Mouse (Mus musculus): ENCODE measurements around the gene Kirrel3. TPM values are rescaled to one million over a fixed set of nuclear protein-coding genes. Genes with fewer than 3 reads are reported as not detected.

Gene Kirrel3
- polyA plus RNA-seq, 1 experiment = not detected

DNA sequence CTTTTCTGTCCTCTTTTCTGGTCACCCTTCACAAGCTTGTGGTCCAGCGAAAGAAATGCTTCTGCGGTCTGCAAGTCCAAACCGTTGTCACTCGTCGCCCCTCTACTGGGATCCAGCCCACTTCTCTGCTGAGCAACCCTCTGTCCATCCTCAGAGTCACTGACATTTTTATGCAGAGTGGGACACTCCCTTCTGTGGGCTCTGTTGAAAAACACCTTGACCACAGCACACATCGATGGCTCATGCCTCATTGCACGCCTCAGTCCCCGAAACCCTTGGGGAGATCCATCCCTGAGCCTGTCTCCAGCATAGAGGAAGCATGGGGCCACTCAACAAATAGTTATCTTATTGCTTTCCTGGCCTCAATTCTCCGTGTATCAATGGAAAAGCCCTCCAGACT lies 73.4 kb downstream of the Kirrel3 start:
- TF ChIP-seq GATA1 (IDR thresholded peaks at IDR 0.05; ENCODE audit: low read length) = no peak

DNA sequence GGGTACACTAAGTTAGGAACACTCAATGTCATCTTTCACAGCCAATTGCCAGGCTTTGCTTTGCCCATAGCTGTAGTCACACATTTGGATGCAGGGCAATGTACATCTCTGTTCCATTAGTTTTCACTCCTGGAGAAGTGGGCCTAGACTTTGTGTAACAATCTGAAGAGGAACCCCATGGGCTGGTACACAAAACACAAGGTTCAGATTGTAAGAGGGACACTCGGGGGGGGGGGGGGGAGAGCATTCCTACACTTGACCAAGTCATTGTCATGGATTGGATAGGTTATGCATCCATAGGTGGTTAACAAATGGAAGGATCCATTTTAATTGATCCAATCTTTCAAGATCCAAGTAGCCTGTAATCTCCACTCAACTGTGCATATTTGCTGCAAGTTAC lies 75.6 kb downstream of the Kirrel3 start:
- no peak for TF ChIP-seq GATA1 (IDR thresholded peaks at IDR 0.05; ENCODE audit: low read length)

DNA sequence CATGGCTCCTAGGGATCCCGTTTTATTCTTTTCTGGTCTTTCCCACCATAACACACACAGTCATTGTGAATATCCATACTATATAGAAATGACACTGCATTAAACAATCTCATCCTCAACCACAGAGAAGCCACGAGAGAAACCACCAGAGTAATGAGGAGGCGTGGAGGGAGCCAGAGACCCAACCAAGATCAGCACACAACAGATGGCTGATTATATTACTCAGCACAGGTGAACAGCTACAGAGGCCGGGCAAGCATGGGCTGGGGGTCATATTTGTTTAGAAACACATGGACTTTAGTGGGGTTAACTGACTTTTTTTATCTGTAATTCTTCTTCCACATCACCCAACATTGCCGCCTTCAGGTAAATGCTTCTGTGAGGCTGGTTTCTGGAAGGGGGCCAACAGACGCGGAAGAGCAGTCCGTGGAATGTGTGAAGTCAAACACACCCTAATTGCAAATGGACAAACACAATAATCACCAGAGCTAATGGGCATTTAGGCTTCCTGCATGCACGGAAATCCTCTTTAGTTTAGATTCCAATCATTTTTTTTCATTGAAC lies 76.8 kb downstream of the Kirrel3 start:
- TF ChIP-seq GATA1 (IDR thresholded peaks at IDR 0.05; ENCODE audit: low read length) = no peak

DNA sequence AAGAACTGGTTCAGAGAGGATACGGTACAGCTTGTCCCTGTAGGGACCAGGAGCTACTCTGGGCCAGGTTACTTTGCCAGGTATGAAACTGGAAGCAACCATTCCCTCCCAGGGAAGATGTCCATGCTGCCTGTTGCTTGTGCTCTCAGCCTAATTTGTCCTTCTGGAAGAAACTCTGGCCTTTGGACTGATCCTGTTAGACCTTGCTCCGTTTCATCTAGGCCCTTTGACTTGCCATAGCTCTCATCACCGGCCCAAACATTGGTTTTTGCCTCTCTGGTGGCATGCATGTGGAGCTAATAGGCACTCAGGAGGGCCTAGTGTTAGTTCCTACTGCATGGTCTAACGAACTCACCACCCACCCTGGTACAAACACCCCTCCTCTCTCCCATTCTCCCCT lies 88.2 kb downstream of the Kirrel3 start:
- no peak for TF ChIP-seq GATA1 (IDR thresholded peaks at IDR 0.05; ENCODE audit: low read length)

DNA sequence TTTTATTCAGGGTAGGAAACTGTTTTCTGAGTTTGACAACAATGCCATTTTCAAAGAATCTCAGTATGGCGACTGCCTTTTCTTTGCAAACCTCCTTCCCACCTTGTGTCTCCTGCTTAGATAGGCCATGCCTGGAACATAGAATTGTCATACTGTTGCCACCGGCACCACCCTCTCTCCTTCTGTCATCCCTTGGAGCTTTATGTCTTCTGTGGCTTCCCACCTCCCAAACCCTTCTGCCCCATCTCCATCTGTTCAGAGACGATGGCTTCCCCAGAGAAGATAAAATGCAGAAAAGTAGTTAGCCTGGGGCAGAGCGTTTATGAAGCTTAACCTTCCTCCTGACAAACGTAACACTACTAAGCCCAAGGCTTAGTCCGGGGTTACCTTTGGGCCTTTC lies 88.9 kb downstream of the Kirrel3 start:
- TF ChIP-seq GATA1 (IDR thresholded peaks at IDR 0.05; ENCODE audit: low read length) = no peak

DNA sequence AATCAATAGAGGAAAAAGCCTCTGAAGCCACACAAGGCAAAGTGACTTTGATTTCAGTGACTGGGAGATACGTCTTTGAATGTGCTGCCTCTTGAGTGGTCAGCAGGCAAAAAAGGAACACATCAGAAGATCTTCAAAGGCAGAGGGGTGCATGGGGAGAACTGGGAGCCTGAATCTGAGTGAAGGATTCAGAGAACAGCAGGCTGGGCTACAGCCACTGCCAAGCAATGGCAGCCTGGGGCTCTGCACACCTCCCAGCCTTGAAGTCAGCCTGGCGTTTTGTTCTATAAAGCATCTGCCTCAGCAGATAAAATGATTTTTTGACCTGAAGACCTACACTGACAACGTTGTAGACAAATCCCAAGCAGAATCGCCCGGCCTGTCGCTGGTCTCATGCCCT lies 93.5 kb downstream of the Kirrel3 start:
- TF ChIP-seq GATA1 (IDR thresholded peaks at IDR 0.05; ENCODE audit: low read length) = no peak

DNA sequence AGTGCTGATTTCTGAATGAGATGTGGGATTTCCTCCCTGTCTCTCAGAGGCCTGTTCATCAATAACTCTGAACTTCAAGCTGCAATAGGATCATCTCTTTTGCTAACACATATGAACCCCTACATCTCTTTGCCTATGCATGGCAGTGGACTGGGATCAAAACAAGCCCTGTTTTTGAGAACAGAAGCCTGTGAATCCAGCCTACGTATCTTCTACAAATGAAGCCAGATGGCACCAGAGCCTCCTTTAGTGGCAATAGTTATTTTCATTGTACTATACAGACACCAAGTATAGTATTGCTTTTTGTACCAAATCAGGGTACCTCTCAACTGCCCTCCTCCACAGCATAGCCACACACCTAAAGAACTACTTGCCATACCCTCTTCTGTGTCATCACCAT lies 94.4 kb downstream of the Kirrel3 start:
- TF ChIP-seq GATA1 (IDR thresholded peaks at IDR 0.05; ENCODE audit: low read length) = no peak

DNA sequence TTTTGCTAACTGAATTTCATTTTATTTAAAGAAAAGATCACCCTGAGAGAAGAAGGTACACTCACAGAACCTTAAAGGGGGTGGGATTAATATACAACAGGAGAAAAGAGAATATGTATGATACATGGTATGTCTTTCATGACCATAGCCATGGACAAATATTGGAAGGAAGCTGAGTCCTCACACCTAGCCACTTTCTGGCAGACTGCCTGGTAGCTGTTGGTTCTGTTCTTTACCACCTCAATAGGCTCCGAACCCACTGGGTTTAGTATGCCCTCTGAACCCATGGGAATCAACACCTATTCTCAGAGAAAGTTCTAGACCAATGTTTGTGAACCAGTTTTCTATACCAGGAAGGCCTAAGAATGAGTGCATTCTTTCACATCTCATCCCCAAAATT lies 96.8 kb downstream of the Kirrel3 start:
- no peak for TF ChIP-seq GATA1 (IDR thresholded peaks at IDR 0.05; ENCODE audit: low read length)

DNA sequence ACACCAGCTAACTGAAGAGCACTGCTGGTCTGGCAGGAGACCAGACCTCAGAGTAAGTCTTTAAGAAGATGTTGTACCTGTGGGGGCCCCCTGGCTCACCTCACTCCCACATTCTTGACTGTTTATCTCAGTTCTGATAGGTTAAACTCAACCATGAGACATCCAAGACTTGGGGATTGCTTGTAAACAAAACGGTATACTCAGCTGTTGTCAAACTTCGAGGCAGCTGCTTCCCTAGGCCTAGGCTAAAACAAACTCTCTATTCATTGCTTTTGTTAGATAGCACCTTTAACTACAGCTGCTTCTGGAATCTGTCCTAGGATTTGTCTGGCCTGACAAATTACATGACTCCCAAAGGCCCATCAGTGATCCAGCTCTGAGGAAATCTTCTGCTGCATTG lies 99.8 kb downstream of the Kirrel3 start:
- no peak for TF ChIP-seq GATA1 (IDR thresholded peaks at IDR 0.05; ENCODE audit: low read length)

DNA sequence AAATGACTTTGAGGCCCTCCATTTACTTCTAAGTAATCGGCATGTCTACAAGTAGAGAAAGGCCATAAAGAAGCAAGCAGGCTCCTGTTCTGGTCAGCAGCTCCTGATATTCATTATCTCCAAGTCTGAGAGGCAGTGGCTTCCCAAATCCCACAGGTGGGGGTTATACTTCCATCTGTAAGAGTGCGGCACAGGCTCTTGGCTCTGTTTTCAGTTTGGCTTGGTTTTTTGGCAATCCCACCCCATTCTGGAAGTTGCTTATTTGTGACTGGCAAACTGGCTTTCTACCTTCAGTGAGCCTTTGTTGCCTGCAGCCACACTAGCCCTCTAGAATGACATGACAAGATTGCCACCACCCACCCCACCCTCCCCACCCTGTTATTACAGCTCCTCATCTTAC lies 100.4 kb downstream of the Kirrel3 start:
- no peak for TF ChIP-seq GATA1 (IDR thresholded peaks at IDR 0.05; ENCODE audit: low read length)

DNA sequence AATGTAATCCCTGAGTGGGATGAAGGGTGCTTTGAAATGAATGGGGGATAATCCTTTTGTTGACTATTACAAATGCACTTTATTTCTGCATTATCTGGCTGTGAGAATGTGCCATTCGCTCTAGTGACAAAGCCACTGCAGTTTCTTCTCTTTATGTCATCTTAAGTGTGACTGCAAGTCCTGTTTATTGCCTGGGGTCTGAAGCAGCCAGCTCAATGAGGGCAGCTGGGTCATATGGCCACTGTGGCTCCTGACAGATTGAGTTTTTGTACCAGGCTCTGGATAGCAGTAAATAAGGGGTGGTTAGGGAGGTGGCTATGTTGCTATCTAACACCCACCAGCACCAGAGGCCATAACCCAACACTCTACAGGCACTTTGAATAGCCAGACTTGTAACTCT lies 104.1 kb downstream of the Kirrel3 start:
- no peak for TF ChIP-seq GATA1 (IDR thresholded peaks at IDR 0.05; ENCODE audit: low read length)

DNA sequence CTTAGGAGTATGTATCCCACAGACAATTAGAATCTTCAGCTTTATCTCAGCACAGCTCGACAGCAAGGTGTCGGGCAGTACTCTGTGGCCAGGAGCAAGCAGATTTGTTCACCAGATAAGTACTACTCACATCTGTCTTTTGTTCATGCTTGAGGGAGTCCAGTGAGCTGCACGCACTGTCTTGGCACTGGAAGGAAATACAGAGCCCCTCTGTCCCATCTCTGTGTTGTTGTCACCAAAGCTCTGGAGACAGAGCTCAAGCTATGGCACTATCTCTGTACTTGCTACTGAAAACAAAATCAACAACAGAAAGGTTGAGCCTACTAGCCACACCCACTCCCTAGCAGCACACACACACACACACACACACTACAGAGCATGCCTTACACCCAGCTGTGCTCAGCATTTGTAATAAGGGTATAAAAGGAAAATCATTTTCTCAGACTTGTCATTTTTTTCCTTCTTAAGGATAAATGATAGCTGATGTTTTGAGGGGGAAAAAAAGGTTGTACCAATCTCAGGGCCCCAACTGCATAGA lies 106.4 kb downstream of the Kirrel3 start:
- TF ChIP-seq GATA1 (IDR thresholded peaks at IDR 0.05; ENCODE audit: low read length) = no peak

DNA sequence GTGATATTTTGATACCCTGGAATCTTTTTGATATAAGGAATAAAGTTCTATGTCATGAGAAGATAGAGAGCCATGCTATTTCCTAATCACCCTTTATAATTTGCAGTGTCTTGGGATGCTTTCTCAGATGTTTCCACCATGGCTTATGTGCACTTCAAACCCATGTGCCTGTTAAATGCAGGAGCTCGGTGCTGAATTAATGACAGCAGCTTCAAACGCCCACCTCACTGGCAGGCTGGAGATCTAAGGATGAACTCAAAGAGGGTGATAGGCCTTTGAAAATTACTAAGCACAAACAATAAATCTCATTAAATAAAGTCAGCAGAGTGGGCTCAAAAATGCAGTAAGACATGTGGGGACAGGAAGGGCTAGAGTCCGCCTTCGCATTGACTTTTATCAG lies 108.2 kb downstream of the Kirrel3 start:
- TF ChIP-seq GATA1 (IDR thresholded peaks at IDR 0.05; ENCODE audit: low read length) = no peak

DNA sequence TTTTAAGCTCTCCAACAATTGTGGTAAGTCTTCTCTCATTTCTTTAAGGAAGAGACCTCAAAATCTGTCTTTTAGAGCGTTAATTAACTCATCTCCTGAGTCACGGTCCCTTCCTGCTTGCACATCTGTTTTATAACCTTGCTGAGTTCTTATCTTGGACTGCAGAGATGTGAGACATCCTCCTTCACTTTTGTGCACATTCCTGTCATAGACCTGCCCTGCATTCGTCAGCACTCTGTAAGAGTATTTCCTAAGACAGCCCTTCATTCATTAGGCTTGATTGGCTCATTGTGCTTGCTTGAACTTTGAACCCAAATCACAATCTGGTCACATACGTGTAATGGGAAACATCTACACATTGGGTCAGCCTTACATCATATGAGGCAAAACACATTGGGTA lies 114.6 kb downstream of the Kirrel3 start:
- TF ChIP-seq GATA1 (IDR thresholded peaks at IDR 0.05; ENCODE audit: low read length) = no peak

DNA sequence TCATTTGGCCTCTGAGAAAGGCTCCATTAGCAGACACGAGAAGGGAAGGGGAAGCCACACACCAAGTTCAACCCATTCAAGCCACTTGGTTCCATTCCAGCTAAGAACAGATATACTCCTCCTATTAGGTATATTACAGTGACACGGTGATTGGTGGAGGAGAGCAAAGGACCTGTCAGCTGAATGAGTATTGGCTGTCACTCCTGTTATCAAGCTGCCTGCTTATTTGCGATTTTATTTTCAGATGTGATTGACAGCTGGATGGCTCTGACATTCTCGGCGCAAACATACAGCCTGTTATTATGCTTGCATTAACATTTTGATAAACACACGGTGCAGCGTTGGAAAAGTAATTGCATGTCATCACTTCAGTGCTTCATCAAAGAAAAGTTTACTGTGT lies 118.1 kb downstream of the Kirrel3 start:
- TF ChIP-seq GATA1 (IDR thresholded peaks at IDR 0.05; ENCODE audit: low read length) = no peak

DNA sequence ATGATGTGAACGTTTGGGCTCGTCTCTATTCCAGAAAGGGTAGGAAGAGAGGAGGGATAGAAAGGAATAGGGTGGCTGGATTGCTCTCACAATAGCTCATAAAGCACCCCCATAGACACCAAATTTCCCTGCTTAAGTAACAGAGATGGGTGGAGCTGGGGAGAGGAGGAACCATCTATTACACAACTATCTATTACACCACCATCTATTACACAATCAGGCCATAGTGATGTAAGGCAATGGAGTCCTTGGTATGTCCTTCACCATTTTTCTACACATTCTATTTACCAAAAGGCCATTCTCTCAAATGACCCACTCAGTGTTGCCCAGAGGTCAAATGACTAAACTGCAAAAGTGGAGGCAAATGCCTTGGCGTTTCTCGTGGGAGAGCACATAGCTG lies 119.2 kb downstream of the Kirrel3 start:
- TF ChIP-seq GATA1 (IDR thresholded peaks at IDR 0.05; ENCODE audit: low read length) = no peak

DNA sequence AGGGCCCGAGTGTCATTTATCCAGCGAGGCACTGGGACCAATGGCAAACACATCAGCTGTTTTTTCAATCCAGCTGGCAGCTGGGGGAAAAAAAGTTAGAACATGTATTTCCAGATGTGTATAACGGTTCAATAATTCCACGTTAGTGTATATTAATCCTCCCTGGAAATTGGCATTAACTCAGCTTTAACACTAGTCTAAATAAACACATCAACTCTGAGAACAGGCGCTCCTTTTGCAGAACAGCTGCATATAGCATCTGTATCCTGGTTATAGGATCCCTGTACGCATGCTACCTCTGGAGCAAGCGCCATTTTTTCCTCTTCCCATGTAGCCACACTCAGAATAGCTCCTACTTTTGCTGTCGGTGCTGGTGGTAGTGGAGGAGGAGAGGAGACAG lies 119.8 kb downstream of the Kirrel3 start:
- no peak for TF ChIP-seq GATA1 (IDR thresholded peaks at IDR 0.05; ENCODE audit: low read length)

DNA sequence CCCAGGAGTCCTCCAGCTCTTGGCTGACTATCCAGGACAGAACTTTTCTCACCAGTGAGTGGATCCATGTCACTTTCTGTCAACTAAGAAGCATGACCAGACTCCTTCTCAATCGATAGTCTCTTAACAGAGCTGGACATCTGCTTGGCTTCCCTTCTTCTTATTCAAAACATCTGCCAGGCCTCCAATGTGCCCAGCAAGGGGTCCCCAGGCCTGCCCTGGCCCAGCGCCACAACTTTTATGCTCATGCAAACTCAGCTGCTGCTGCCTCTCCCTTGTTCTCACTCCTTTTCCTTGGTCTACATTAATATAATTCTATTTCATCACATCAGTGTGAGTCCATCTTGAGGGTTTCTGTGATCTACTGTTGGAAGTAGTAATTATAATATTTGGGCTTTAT lies 122.3 kb downstream of the Kirrel3 start:
- TF ChIP-seq GATA1 (IDR thresholded peaks at IDR 0.05; ENCODE audit: low read length) = no peak
